Mouse (Mus musculus): ENCODE data around the gene Bola3. TPM values are rescaled to one million over a fixed set of nuclear protein-coding genes. Genes with fewer than 3 reads are reported as not detected.
A peak's percentile ranks its signal among the peaks of the same experiment; 100 is the strongest.

Gene Bola3
- polyA plus RNA-seq, 1 experiment: 128 TPM

DNA sequence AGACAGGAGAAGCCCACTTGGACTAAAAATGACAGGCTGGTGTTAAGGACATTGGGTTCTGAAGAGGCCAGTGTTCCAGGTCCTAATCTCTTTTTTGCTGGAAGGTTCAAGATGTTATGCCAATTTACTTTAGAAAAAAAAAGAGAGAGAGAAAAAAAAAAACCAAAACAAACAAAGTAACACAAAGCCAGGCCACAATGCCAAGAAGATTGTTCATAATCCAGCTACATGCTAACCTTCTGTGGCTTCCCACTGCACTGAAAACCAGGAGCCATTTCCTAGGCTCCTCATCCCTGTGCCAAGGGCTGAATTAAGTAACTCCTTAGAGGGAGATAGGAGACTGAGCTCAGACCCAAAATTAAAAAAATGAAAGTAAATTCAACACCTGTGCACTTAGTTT is 33.7 kb upstream of the Bola3 start:
- TF ChIP-seq CTCF (IDR thresholded peaks at IDR 0.05; ENCODE audit: control insufficient read depth, insufficient read depth, low read length): no peak
- TF ChIP-seq POLR2A (IDR thresholded peaks at IDR 0.05; ENCODE audit: borderline replicate concordance, control insufficient read depth, low read depth, low read length): no peak
- Histone ChIP-seq H3K27ac (ENCODE audit: control insufficient read depth, insufficient read depth, low read depth, low read length, poor library complexity) (no peak overlapping the region), H3K4me3 (replicated peaks; ENCODE audit: control insufficient read depth, low read depth, low read length) (no peak overlapping the region), H3K4me1 (ENCODE audit: control insufficient read depth, insufficient read depth, low read length) (peaks cover 2% of the 10 kb centered on the region; the same call in 1 of the 2 replicates)

DNA sequence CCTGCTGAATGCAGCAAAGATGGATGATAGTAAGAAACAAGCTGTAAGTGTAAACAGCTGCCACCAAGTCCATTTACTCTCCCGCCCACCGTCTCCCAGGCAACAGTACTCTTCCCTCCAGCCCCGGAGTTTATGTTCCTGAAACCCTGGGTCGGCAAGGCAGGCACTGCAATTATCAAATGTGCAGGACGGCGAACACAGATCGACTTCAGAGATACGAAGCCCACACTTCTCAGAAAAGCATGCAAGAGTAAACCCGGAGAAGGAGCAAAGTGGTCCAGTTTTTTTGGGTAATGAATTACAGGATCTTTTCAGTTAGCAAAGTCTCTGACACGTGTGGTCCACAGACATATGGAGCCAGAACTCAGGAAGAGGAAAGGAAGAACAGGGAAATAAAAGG is 32.9 kb upstream of the Bola3 start:
- Histone ChIP-seq H3K27ac (ENCODE audit: control insufficient read depth, insufficient read depth, low read depth, low read length, poor library complexity) (no peak overlapping the region), H3K4me1 (ENCODE audit: control insufficient read depth, insufficient read depth, low read length) (peaks cover 2% of the 10 kb centered on the region; the same call in 1 of the 2 replicates), H3K4me3 (replicated peaks; ENCODE audit: control insufficient read depth, low read depth, low read length) (peak overlapping the region; percentile 26)
- 16% methylated on average over 10 of the region's 10 CpGs for WGBS
- no peak for TF ChIP-seq CTCF (IDR thresholded peaks at IDR 0.05; ENCODE audit: control insufficient read depth, insufficient read depth, low read length)
- no peak for TF ChIP-seq POLR2A (IDR thresholded peaks at IDR 0.05; ENCODE audit: borderline replicate concordance, control insufficient read depth, low read depth, low read length)

DNA sequence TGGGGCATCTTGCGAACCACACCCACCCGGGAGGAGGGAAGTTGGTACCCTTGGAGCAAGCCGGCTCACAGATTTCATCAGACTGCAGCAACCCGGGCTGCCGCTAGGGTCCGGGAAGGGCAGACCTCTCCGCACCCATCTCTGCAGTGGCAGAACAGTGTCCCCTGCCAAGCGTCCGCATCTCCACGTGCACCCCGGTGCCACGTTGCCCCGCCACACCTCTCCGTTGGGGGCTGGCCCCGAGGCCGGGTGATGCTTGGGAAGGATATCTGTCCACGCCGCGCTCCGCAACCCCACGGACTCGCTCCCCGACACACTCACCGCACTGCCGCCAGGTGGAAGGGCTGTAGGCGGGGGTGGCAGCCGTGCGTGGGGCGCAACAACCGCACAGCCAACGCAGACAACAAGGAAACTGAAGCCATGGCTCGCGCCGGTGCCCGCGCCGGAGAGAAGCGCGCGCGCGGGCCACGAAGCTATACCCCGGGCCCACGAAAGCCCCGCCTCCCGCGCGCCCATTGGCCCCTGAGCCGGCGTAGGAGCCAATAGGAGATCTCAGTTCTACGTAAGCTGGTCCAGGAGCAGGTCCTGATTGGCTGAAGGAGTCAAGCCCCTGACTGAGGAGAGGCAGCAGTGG is 31.7 kb upstream of the Bola3 start:
- WGBS: 0% methylated on average over 52 of the region's 52 CpGs
- Histone ChIP-seq H3K4me1 (ENCODE audit: control insufficient read depth, insufficient read depth, low read length) (peaks cover 2% of the 10 kb centered on the region; the same call in 1 of the 2 replicates), H3K4me3 (replicated peaks; ENCODE audit: control insufficient read depth, low read depth, low read length) (peak overlapping the region; percentile 98), H3K27ac (ENCODE audit: control insufficient read depth, insufficient read depth, low read depth, low read length, poor library complexity) (peak overlapping the region; percentile 70)
- TF ChIP-seq CTCF (IDR thresholded peaks at IDR 0.05; ENCODE audit: control insufficient read depth, insufficient read depth, low read length) (peak; percentile 72), POLR2A (IDR thresholded peaks at IDR 0.05; ENCODE audit: borderline replicate concordance, control insufficient read depth, low read depth, low read length) (no peak; the same call in 1 of the 2 replicates)

DNA sequence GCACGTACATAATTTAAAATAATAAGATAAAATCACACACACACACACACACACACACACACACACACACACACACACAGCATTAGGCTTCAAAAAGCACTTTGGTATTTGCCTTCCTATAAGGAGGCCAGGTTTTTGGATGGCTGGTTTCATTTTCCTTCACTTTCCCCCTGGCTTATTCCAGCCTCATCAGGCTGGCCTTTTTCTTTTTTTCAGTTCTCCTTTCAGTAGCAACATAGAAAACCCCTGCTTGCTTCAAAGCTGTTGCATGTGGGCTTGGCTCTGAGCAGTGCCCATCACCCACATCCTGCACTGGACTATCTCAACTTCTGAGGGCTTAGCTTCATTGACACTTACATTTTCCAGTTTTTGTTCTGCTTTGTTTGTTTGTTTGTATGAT is 27.0 kb upstream of the Bola3 start:
- WGBS: 31% methylated on average over 1 of the region's 1 CpGs
- no peak for TF ChIP-seq POLR2A (IDR thresholded peaks at IDR 0.05; ENCODE audit: borderline replicate concordance, control insufficient read depth, low read depth, low read length)
- no peak for TF ChIP-seq CTCF (IDR thresholded peaks at IDR 0.05; ENCODE audit: control insufficient read depth, insufficient read depth, low read length)
- no peak overlapping the region for H3K4me3 ChIP-seq (replicated peaks; ENCODE audit: control insufficient read depth, low read depth, low read length)
- no peak overlapping the region for H3K27ac ChIP-seq (ENCODE audit: control insufficient read depth, insufficient read depth, low read depth, low read length, poor library complexity)
- H3K4me1 ChIP-seq (ENCODE audit: control insufficient read depth, insufficient read depth, low read length): peaks cover 3% of the 10 kb centered on the region; the same call in 1 of the 2 replicates

DNA sequence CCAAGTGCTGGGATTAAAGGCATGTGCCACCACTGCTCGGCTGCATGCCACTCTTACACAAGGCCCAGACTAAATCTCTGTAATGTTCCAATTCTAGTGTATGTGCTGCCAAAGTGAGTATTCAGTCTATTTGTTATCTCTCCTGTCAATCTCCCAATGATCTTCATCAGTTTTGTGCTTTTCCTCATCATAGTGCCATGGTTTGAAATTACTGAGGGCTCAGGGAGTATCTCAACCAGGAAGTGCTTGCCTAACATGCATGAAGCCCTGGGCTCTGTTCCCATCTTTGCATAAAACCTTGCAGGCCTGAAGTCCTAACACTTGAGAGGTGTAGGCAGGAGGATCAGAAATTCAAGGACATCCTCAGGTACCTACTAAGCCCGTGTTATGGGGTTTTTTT is 26.2 kb upstream of the Bola3 start:
- 48% methylated on average over 2 of the region's 2 CpGs for WGBS
- Histone ChIP-seq H3K27ac (ENCODE audit: control insufficient read depth, insufficient read depth, low read depth, low read length, poor library complexity) (no peak overlapping the region; the same call in 1 of the 2 replicates), H3K4me3 (replicated peaks; ENCODE audit: control insufficient read depth, low read depth, low read length) (no peak overlapping the region), H3K4me1 (ENCODE audit: control insufficient read depth, insufficient read depth, low read length) (peaks cover 3% of the 10 kb centered on the region; the same call in 1 of the 2 replicates)
- TF ChIP-seq POLR2A (IDR thresholded peaks at IDR 0.05; ENCODE audit: borderline replicate concordance, control insufficient read depth, low read depth, low read length) (no peak), CTCF (IDR thresholded peaks at IDR 0.05; ENCODE audit: control insufficient read depth, insufficient read depth, low read length) (no peak)

DNA sequence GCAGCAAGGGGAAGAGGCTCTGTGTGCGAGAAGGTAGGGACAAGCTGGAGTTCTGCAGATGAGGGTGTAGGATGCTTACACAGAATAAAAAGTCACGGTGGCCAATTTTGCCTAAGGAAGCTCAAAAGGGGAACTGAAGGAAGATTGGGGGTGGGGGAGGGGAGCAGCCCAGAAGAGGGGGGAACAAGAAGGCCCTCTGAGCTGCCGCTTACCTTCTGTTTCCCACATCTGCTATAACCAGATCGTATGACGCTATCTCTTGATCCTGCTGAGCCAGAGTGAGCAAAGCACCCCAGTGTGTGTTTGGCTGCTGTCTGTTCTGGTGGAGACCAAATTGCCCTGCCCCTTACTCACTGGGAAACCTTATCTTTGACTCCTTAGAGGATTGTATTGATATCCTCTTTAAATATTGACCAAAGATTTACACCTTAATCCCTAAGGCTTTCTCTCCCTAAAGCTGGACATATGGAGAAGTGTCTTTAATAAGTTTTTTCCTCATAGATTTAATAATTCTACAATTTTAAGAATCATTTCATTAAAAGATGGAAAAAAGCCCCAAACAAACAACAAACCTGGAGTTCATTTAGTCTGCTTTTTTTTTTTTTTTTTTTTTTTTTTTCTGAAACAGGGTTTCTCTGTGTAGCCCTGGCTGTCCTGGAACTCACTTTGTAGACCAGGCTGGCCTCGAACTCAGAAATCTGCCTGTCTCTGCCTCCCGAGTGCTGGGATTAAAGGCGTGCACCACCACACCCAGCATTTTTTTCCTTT is 25.1 kb upstream of the Bola3 start:
- peaks cover 3% of the 10 kb centered on the region; the same call in 1 of the 2 replicates for H3K4me1 ChIP-seq (ENCODE audit: control insufficient read depth, insufficient read depth, low read length)
- peak overlapping the region; percentile 60 for H3K4me3 ChIP-seq (replicated peaks; ENCODE audit: control insufficient read depth, low read depth, low read length)
- H3K27ac ChIP-seq (ENCODE audit: control insufficient read depth, insufficient read depth, low read depth, low read length, poor library complexity): peak overlapping the region; percentile 70
- no peak for TF ChIP-seq POLR2A (IDR thresholded peaks at IDR 0.05; ENCODE audit: borderline replicate concordance, control insufficient read depth, low read depth, low read length)
- TF ChIP-seq CTCF (IDR thresholded peaks at IDR 0.05; ENCODE audit: control insufficient read depth, insufficient read depth, low read length): no peak
- 35% methylated on average over 8 of the region's 8 CpGs for WGBS

DNA sequence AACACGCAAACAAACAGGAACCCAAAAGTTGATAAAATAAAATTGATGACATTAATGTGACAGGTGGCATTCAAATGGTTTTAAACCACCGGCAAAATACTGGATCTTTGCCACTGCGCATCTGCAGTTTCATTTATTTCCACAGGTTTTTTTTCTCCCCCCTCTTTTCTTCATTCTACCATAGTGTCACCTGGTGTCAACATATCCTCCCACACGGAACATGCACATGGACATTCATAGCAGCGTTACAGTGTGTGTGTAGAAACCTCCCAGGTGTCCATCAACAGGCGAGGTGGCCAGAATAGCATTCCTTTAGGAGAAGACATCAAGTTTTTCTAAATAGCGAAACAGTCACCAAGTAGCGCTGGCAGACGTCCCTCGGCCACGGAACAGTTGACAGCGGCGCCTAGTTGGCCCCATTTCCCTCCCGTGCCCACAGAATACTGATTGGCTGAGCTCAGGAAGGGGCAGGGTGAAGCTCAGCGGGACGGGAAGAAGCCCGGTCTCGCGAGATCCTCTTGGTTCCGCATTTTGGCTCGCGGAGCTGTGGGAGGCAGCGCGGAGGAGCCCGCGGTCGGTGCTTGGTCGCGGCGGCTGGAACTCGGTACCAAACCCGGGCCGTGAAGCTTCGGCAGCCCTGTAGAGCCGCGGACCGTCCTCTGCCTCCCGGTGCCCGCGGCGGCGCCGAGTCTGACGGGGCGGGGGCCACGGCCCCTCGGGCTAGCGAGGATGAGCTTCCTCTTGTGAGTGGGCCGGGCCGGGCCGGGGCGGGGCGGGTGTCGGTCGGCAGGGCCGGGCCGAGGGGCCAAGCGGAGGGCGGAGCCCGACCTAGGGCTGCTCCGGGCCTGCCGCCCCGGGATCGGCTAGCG is 23.2 kb upstream of the Bola3 start, which contains the start of the genes Mthfd2 and Mob1a:
TSS of gene Mthfd2 (minus strand) at position 384 of the 869 bp plus-strand sequence.
TSS of gene Mob1a (plus strand) at position 492 of the 869 bp plus-strand sequence.
- under 1% methylated on average over 65 of the region's 65 CpGs for WGBS
- Histone ChIP-seq H3K4me3 (replicated peaks; ENCODE audit: control insufficient read depth, low read depth, low read length) (peak within 1 kb of the TSS; percentile 85), H3K27ac (ENCODE audit: control insufficient read depth, insufficient read depth, low read depth, low read length, poor library complexity) (peak within 1 kb of the TSS; percentile 99), H3K4me1 (ENCODE audit: control insufficient read depth, insufficient read depth, low read length) (peaks cover 3% of the 10 kb centered on the region; the same call in 1 of the 2 replicates)
- peak; percentile 98 for TF ChIP-seq POLR2A (IDR thresholded peaks at IDR 0.05; ENCODE audit: borderline replicate concordance, control insufficient read depth, low read depth, low read length)
- TF ChIP-seq CTCF (IDR thresholded peaks at IDR 0.05; ENCODE audit: control insufficient read depth, insufficient read depth, low read length): no peak

Measured in bone marrow, adult 2 months (tissue).